Mouse (Mus musculus) liver, embryonic 16.5 days (tissue): ENCODE measurements around the gene Cntnap1. TPM values are rescaled to one million over a fixed set of nuclear protein-coding genes. Genes with fewer than 3 reads are reported as not detected.

Source experiments
- ATAC-seq: fragments of 200-750 bp; cut with Nextera tagmentation; 2 replicates; pipeline ENCODE4 v1.8.0; 2017; ENCODE audit warnings: low read depth, mild to moderate bottlenecking, moderate number of reproducible peaks, moderate library complexity
- H3K27ac ChIP-seq: fragments of 300-500 bp; sonication (generic); 2 replicates; pipeline ENCODE4 v1.5.1; 2014; ENCODE audit warnings: mild to moderate bottlenecking, low read length
- H3K27me3 ChIP-seq: fragments of 300-500 bp; sonication (generic); 2 replicates; pipeline ENCODE4 v1.6.1; 2014; ENCODE audit warnings: low read depth, low read length, mixed read lengths; ENCODE audit not compliant: control insufficient read depth, insufficient read depth
- H3K36me3 ChIP-seq: fragments of 300-500 bp; sonication (generic); 2 replicates; pipeline ENCODE4 v1.6.1; 2014; ENCODE audit warnings: mild to moderate bottlenecking; ENCODE audit not compliant: control insufficient read depth, insufficient read depth
- H3K4me1 ChIP-seq: fragments of 300-500 bp; sonication (generic); 2 replicates; pipeline ENCODE4 v1.6.1; 2014; ENCODE audit warnings: low read depth, low read length, mixed read lengths; ENCODE audit not compliant: control insufficient read depth
- H3K4me2 ChIP-seq: fragments of 300-500 bp; sonication (generic); 2 replicates; pipeline ENCODE4 v1.6.1; 2014; ENCODE audit warnings: low read depth, low read length, mixed read lengths
- H3K4me3 ChIP-seq: fragments of 300-500 bp; sonication (generic); 2 replicates; pipeline ENCODE4 v1.5.1; 2014; ENCODE audit warnings: low read depth, mild to moderate bottlenecking, low read length
- H3K9ac ChIP-seq: fragments of 300-500 bp; sonication (generic); 2 replicates; pipeline ENCODE4 v1.6.1; 2014; ENCODE audit warnings: low read depth, low read length
- H3K9me3 ChIP-seq: fragments of 300-500 bp; sonication (generic); replicated peaks from 2 replicates; pipeline ENCODE4 v1.6.1; 2016; ENCODE audit warnings: low read length; ENCODE audit not compliant: control insufficient read depth
- WGBS: fragments of 180-500 bp; shearing (Covaris S2); extraction: QIAGEN DNeasy Blood & Tissue Kit; methylation state at CpG from one replicate; pipeline ENCODE4 v1.1.7; 2014; ENCODE audit not compliant: insufficient replicate concordance; 5-methylcytosine and 5-hydroxymethylcytosine counted together
- polyA plus RNA-seq: library from polyadenylated mRNA; unstranded; fragments of >200 nt; fragmentation: Nextera tagmentation; extraction: Ambion mirVana; gene quantifications from 2 replicates; pipeline ENCODE4 v1.2.1, GENCODE M21; 2015

Cntnap1 gene
- polyA plus RNA-seq, 1 experiment from 2014 or later = 0.17 TPM

DNA sequence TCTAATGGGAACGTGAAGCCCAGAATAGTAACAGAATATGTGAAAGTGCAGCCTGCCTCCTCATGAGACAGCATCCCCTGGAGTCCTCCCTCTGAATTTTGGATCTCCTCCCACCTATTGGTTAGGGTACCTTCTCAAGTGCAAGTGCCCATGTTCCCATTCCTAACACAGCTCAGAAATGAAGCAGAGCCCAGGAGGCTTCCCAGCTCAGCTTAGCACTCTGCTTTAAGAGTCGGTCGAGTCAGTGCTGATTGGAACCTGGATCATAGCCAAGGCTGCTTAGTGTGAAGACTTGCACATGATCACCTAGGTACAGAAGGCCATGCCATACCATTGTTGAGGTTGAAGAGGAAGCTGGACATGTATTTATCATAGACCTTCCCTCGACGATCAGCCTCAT is 23.8 kb downstream of the Cntnap1 start:
- no peak overlapping the region for H3K4me3 ChIP-seq
- WGBS = 68% methylated on average over 5 of the region's 5 CpGs
- H3K27ac ChIP-seq = no peak overlapping the region
- no peak for ATAC-seq
- H3K27me3 ChIP-seq = no peaks in the 10 kb centered on the region
- peaks cover 25% of the 10 kb centered on the region for H3K4me1 ChIP-seq
- no peaks in the 10 kb centered on the region for H3K9me3 ChIP-seq
- peaks cover 13% of the 10 kb centered on the region for H3K36me3 ChIP-seq
- no peak overlapping the region for H3K4me2 ChIP-seq
- H3K9ac ChIP-seq = no peak overlapping the region

DNA sequence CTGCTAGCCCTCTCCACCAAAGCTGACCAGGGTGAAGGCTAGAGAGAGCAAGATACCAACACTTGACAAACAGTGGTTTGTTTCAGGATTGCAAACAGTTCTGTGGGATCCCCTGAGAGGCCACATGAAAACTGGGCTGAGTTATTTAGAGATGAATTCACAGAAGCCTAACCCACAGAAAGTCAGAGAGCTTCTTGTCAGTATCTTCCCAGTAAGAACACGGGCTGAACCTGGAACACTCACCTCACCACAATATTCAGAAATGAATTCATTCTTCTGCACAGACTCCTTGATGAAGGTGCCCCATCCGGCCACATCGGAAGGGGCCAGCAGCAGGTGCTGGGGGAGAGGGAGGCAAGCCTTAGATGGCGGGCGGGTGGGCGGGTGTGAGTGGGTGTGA is 24.3 kb downstream of the Cntnap1 start:
- Histone ChIP-seq H3K9ac (no peak overlapping the region), H3K4me1 (peaks cover 25% of the 10 kb centered on the region), H3K9me3 (no peaks in the 10 kb centered on the region), H3K36me3 (peaks cover 15% of the 10 kb centered on the region), H3K4me2 (no peak overlapping the region), H3K4me3 (no peak overlapping the region), H3K27me3 (no peaks in the 10 kb centered on the region), H3K27ac (no peak overlapping the region)
- no peak for ATAC-seq
- 62% methylated on average over 6 of the region's 6 CpGs for WGBS

DNA sequence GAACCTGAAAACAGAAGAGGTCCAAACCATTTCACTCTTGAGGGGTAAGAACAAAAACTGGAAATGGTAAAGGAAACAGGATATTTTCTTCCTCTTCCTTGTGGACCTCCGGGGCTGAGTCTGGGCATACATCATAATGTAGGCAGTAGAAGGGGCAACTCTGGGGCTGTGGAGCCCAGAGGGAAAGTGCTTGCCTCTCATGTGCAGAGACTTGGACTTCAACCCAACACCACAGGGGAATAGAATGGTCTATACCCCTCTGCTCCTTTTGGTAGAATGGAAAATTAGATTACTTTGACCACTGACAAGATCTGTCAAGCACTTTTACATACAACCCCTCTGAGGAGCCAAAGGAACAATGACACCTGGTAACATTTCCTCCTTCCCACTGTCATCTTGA is 24.8 kb downstream of the Cntnap1 start:
- Histone ChIP-seq H3K4me1 (peaks cover 25% of the 10 kb centered on the region), H3K4me2 (no peak overlapping the region)
- WGBS = 17% methylated on average over 1 of the region's 1 CpGs

GRCm38 (mm10) chr11:101195571-101195970 is 25.2 kb downstream of the Cntnap1 start:
- no peak for ATAC-seq
- Histone ChIP-seq H3K4me3 (no peak overlapping the region), H3K9me3 (no peaks in the 10 kb centered on the region), H3K36me3 (peaks cover 18% of the 10 kb centered on the region), H3K9ac (no peak overlapping the region), H3K4me2 (no peak overlapping the region), H3K4me1 (peaks cover 21% of the 10 kb centered on the region), H3K27me3 (no peaks in the 10 kb centered on the region), H3K27ac (no peak overlapping the region)
- WGBS = 79% methylated on average over 8 of the region's 8 CpGs

More for the DNA sequence above, 24.8 kb downstream of the Cntnap1 start:
- Histone ChIP-seq H3K9ac (no peak overlapping the region), H3K4me3 (no peak overlapping the region), H3K27ac (no peak overlapping the region), H3K27me3 (no peaks in the 10 kb centered on the region), H3K9me3 (no peaks in the 10 kb centered on the region), H3K36me3 (peaks cover 18% of the 10 kb centered on the region)
- ATAC-seq = no peak

GRCm38 (mm10) chr11:101196175-101196574 is 25.9 kb downstream of the Cntnap1 start:
- 80% methylated on average over 8 of the region's 8 CpGs for WGBS
- H3K4me3 ChIP-seq = no peak overlapping the region
- H3K27ac ChIP-seq = no peak overlapping the region
- ATAC-seq = no peak
- peaks cover 18% of the 10 kb centered on the region for H3K4me1 ChIP-seq
- no peaks in the 10 kb centered on the region for H3K9me3 ChIP-seq
- H3K36me3 ChIP-seq = peaks cover 18% of the 10 kb centered on the region
- H3K4me2 ChIP-seq = no peak overlapping the region
- H3K9ac ChIP-seq = no peak overlapping the region
- no peaks in the 10 kb centered on the region for H3K27me3 ChIP-seq

DNA sequence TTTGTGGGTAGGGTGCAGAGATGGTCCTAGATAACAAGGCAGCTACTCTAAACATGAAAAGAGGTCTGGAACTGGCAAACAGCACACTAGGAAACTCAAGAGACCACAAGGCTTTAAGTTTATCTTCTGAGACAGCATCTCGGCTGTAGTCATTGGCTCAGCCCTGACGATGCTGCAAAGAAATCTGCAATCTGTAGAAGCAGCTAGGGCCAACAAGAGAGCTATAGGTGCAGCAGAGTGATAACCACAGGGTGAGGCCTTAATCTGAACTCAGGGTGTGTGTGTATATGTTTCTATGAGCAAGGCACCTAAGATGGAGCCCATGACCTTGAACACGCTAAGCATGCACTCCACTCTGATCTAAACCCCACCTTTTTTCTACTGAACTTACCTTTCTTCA is 29.2 kb downstream of the Cntnap1 start:
- H3K9ac ChIP-seq = no peak overlapping the region
- peaks cover 20% of the 10 kb centered on the region for H3K36me3 ChIP-seq
- peaks cover 15% of the 10 kb centered on the region for H3K4me1 ChIP-seq
- H3K27ac ChIP-seq = no peak overlapping the region; the same call in 1 of the 2 replicates
- no peak overlapping the region for H3K4me2 ChIP-seq
- WGBS = 31% methylated on average over 3 of the region's 3 CpGs
- no peaks in the 10 kb centered on the region for H3K9me3 ChIP-seq
- no peaks in the 10 kb centered on the region for H3K27me3 ChIP-seq
- no peak overlapping the region for H3K4me3 ChIP-seq
- ATAC-seq = peak; percentile 89

DNA sequence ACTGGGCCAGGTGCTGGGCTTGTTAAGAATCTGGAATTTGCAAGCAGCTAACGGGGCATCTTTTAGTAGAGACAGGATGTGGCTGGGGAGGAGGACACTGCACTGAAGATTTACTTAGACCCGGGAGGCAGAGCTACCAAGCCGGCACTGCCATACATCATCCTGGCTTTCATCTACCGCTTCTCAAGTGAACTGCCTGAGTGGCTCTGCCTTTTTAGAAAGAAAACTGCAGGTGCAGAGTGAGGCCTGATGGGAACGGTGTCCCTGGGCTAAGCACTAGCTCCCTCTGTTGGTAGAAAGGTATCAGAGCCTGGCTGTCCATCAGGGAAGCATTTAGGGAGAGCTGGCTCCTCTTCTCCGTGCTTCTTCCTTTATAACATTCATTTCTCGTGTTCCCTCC is 30.7 kb downstream of the Cntnap1 start:
- H3K27ac ChIP-seq = no peak overlapping the region; the same call in 1 of the 2 replicates
- 32% methylated on average over 7 of the region's 7 CpGs for WGBS
- H3K9ac ChIP-seq = no peak overlapping the region
- ATAC-seq = no peak; the same call in 1 of the 2 replicates
- peaks cover 18% of the 10 kb centered on the region for H3K36me3 ChIP-seq
- no peaks in the 10 kb centered on the region for H3K9me3 ChIP-seq
- H3K4me1 ChIP-seq = peaks cover 15% of the 10 kb centered on the region
- H3K4me2 ChIP-seq = no peak overlapping the region
- no peaks in the 10 kb centered on the region for H3K27me3 ChIP-seq
- H3K4me3 ChIP-seq = no peak overlapping the region

- Histone ChIP-seq H3K9me3 (no peaks in the 10 kb centered on the region), H3K27me3 (no peaks in the 10 kb centered on the region), H3K27ac (no peak overlapping the region), H3K4me2 (no peak overlapping the region), H3K4me1 (no peaks in the 10 kb centered on the region), H3K4me3 (no peak overlapping the region), H3K9ac (no peak overlapping the region), H3K36me3 (peaks cover 26% of the 10 kb centered on the region)
- peak; percentile 50; the same call in 1 of the 2 replicates for ATAC-seq
- WGBS = 37% methylated on average over 3 of the region's 3 CpGs
These were observed 41.6 kb downstream of the Cntnap1 start for GRCm38 (mm10) chr11:101211970-101212369.

DNA sequence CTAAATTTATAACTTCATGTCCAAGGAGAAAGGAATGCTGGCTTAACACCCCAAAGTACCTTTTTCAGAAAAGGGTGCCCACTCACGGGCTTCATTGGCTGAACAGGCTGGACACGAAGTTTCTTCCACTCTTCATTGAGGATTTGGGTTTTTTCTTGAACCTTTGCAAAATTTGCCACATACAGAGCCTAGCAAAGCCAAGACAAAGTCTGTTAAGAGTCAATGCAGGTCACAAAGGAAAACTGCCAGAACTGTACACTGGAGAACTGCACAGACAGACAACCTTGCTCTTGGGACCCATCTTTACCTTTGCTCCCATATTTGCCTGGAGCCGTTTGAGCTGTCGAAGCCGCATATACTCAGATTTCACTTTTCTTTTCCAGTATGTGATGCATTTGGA is 46.6 kb downstream of the Cntnap1 start:
- Histone ChIP-seq H3K27ac (no peak overlapping the region), H3K36me3 (peaks cover 14% of the 10 kb centered on the region), H3K9me3 (no peaks in the 10 kb centered on the region), H3K27me3 (no peaks in the 10 kb centered on the region), H3K9ac (no peak overlapping the region), H3K4me1 (no peaks in the 10 kb centered on the region), H3K4me2 (no peak overlapping the region), H3K4me3 (no peak overlapping the region)
- no peak for ATAC-seq
- 81% methylated on average over 5 of the region's 5 CpGs for WGBS
